Mouse (Mus musculus) cerebellum, adult 8-10 months (tissue): ENCODE measurements around the gene Bhlhe23.
A peak's percentile ranks its signal among the peaks of the same experiment; 100 is the strongest.

Source experiments
- DNase-seq: peaks from one replicate; pipeline ENCODE4 v3.0.0; 2022

Bhlhe23 gene

DNA sequence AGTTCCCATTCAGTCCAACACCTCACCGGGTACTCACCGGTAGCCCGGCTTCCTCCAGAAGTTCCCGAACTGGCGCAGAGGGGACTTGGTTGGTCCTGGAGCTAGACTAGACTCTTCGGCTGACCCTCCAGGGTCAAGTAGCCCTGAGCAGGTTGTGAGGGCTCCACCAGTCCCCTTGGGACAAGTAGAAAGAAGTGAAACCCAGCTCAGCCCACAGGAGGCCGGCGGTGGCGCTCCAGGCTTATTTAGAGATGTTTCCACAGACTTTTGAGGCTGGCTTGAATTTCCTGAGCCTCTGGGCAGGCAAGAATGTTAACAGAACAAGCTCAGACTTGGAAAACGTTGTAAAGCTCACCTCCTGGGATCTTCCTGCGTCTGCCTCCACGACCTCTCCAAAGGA is 1.5 kb downstream of the Bhlhe23 start:
- DNase-seq = no peak

DNA sequence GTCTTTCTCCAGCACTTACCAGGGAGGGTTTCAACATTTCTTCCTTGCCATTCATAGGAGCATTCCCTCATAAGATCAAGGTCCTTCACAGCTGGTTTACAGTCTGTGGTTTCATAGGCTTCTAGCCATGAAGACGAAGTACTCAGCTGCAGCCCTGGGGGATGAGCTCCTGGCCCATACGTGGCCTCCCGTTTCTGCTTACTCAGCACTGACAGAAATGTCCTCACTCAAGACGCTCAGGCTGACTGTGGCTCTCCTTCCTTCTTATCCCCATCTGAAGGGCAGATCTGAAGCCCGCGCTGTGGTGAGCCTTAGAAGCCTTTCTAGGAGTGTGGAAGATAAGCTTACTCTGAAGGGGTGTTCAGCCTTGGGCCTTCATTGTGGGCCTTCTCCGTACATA is 11.0 kb downstream of the Bhlhe23 start:
- DNase-seq = no peak

DNA sequence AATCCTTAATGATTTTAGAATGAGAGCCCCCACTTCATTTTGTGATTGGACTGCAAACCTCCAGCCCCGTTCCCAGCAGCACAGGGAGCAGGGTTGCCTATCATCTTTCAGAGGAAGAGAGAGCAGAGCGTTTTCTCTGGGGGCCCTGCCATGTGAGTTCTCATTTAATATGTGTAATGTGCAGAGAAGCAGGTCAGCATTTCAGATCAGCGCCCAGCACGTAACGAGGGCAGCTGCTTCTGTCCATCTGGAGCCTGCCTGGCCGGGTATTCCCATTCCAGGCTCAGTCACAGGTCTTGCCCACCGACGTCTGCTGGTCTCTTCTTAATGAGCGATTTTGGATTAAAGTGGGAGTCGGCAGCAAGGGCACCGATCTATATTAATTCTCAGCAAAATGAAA is 11.7 kb downstream of the Bhlhe23 start:
- no peak for DNase-seq

DNA sequence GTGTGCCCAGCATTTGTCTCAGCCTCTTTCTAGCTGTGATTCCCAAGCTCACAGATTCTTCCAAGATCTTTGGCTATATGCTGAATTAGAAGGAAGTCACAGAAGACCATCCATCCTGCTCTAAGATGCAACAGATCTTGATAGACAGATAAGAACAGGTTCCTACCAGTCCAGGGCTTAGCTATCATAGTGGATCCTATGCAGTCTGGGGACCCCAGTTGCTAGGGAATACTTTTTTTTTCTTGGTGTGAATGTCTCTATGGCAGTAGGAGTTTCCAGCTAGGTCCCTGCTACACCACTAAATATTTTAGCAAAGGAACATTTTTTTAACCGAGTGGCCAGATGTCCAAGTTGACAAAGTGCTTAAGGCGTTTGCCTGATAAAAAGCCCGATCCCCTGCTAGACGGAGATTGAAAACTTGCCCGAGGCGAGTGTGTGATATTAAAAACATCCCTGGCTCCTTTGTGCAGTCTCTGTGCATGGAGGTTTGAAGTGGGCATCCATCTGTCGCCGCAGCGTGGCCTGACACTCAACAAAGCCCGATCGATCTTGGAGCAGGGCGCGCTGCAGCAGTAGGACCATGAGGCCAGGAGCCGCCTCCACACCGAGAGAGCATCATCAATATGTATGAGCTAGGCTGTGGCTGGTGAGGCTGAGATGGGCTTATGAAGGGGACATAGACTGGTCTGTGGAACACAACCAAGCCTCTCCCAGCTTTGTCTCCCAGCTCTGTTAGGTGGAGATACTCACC is 18.0 kb downstream of the Bhlhe23 start:
- no peak for DNase-seq

DNA sequence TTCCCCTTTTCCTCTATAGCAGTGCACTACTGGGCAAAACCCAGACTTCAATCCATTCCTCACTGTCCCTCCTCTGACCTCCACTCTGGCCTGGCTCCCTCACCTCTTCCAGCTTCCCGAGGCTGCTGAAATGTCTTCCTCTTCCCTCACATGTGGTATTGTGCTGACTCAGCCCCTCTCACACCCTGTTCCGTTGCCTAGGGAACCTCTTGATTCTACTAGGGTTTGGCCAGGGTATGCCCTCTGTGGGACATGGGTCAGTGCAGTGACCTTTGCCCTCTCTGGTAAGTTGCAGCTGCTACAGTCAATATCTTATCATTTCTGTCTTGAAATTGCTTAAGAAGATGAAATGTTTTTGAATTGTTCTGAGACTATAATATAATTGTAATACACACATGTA is 19.9 kb downstream of the Bhlhe23 start:
- no peak for DNase-seq

DNA sequence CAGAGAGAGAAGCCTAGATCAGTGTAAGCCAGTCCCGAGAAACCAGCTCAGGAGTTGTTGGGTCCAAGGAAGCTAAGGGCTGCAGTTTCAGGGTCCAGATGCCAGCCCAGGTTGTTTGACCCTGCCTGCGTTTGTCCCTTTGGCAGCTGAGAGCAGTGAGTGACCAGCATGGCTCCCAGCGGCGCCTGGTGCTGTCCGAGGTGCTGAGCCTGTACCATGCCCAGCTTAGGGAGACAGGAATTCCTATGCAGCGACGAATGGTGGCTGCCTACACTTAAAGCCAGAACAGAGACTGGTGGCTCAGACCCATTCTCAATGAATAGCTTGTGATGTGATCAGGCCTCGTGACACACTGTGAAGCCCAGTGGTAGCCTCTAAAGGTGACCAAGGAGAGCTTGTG is 20.8 kb downstream of the Bhlhe23 start:
- no peak for DNase-seq

DNA sequence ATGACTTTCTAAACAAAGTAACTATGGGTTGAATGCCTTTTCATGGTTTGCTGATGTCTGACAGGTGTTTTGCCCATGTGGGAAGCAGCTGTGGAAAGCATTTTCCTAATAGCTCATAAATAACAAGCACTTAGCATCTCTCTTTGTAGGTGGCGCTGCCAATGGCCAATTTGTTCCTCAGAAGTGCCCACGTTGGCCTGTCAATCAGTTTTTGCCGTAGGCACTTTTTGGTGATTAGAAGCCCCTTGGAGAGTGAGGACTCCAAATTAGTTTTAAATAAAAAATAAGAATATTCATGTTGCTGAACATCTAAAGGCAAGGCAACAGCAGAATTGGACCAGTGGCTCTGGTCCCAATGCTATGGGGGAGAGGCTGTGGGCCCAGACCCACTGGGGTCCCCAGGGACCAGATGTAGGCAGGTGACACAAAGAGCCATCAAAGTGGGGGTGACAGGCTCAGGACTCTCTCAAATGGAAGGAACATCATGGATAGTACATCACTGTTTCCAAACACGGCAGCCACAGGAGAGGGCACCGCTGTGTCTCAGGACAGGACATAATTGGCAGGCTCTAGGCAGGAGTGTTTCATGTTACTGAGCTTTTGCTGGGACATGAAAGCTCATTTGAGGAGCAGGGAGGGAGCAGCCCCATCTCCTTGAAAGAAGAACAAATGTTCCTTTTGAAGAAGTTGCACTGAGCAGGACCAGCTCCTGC is 21.6 kb downstream of the Bhlhe23 start:
- no peak for DNase-seq

DNA sequence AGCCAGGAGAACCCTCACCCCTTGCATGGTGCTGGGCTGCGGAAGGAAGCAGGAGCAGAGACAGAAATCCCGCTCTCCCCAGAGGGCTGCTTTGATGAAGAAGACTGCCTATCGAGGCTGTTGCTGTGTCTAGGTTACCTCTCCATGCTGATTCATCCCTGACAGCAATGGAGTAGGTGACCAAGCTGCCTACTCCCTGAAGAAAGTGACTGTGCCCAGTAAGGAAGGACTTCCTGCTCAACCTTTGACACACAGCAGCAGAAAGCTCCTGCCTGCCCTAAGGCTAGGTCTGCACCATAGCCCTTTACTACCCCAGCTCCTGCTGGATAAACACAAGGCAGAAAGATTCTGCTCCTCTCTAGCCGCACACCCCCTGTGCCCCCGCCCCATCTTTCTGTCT is 27.8 kb downstream of the Bhlhe23 start:
- no peak for DNase-seq

DNA sequence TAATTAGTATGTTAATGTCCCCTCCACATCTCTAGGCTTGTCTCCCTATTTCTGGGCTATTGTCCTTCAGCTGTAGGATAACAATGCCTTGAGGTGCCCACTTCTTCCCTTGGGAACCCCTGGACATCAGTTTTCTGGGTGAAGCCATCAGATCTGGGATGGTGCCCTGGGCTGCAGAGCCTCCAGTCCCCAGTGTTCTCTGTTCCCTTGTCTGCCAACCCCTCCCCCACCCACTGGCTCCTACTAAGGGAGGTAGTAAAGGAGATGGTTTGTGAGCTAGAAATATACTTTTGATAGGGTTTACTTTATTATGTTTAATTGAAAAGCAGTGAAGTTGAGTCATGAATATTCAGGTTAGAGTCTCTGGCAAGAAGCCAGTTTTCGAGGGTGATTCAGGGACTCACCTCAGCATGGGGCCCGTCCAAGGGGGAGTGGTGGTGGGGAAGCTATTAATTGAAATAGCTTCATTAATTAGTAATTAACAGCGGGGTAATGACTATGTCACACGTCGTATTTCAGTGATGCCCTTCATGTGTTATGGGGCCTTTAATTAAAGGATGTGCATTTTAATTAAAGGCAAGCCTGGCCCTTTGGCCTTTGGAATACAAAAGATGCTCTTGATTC is 30.0 kb downstream of the Bhlhe23 start:
- DNase-seq = no peak

DNA sequence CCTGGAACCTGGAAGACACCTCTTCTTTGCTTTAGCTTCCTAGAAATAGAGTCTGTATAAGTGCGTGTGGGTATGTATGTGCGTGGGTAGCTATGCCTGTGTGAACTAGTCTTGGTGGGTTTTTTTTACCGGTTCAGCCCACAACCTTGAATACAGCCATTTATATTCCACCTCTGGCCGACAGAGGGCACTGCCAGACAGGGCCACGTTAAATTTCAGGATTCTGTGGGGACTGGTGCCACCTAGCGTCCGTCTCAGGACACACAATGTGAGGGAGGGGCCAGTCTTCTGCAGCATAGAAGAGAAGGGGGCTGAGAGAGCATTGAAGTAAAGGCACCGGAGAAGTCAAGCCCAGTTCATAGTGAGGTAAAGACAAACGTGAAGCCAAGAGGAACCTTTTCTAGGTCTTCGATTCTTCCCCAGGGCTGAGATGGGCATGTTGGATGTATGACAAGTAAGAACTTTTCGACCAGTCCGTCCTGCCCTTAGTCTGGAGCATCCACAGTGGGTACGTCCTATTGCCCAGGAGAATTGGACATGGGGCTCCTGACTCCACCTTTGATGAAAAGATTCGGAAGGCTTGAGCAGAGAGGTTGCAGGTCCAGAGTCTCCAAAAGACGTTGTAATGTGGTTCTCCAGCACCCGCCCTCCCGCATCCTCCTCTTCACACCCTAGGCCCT is 31.3 kb downstream of the Bhlhe23 start:
- peak; percentile 85 for DNase-seq

DNA sequence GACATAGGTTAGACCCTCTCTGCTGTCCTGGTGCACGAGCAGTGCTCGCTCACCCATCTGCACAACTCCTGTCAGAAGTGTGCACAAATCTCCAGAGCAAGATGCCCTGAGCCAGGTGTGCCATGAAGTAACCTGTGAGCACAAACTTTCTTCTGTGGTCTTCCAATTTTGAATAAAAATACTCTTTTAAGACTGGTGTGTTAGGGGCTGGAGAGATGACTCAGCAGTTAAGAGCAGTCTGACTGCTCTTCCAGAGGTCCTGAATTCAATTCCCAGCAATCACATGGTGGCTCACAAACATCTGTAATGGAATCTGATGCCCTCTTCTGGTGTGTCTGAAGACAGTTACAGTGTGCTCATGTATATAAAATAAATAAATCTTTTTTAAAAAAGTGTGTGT is 33.4 kb downstream of the Bhlhe23 start:
- DNase-seq = no peak

DNA sequence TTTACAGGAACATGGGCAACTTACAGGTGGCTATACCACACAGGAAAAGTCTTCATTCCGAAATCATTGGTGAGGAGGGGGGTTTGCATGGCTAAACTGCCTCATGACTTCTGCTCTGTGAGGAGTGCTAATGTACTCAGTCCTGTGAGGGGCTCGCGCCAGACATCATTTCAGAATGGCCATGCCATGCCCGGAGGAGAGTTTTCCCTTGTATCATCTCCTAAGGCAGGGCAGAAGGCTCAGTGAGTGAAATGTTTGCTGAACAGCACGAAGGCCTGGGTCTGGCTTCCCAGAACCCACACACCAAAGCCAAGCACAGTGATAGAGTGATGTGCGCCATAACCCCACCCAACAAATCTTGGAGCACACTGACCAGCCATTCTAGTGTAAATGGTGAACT is 33.9 kb downstream of the Bhlhe23 start:
- no peak for DNase-seq

DNA sequence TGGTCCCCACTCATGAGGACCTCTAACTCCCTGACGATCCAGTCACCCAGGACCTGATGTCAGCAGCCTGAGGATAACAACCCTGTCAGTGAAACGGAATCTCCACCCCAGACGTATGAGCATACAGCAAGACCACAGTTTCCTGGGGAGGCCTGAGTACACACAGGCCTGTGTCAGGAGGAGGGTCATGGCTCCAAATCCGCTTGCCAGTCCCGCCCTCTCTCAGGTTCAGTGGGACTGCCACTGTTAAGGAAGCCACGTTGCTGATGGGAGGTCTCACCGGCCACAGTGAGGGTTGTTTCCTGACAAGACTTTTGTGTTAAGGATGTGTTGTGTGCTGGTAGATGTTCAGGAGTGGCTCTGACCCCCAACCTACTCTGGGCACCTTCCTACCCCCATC is 35.3 kb downstream of the Bhlhe23 start:
- DNase-seq = no peak

DNA sequence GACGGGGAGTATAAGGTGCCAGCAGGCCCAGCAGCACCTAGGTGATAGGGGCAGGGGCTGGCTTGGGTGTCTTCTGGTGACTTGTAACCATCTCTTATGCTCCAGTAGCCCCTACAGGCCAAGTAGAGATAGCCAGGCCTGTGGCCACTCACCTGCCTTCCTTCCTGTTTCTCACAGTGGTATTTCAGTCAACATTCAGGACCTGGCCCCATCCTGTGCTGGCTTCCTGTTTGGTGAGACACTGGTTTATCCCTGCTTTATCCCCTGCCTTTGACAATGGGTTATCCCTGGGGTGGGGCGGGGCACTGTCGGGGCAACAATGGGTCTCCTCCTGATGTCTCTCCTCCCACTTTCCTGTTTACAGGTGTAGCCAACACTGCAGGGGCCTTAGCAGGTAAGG is 36.4 kb downstream of the Bhlhe23 start:
- DNase-seq = no peak

DNA sequence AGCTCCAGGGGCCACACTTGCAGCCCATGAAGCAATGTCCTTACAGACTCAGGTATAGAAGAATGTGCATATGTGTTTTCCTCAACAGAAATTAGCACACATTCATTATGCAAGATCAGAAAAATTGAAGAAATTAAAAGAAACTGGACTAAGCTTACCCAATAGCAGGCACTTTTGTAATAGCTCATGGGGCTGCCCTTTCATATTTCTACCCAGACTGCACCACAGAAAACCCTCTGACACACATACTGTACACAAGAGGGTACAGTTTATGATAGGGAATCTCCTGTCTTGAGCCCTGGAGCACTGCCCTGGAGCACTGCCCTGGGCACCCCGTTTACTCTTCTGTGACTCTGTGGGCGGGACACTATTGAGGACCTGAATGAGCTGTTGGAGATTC is 38.7 kb downstream of the Bhlhe23 start:
- DNase-seq = no peak

DNA sequence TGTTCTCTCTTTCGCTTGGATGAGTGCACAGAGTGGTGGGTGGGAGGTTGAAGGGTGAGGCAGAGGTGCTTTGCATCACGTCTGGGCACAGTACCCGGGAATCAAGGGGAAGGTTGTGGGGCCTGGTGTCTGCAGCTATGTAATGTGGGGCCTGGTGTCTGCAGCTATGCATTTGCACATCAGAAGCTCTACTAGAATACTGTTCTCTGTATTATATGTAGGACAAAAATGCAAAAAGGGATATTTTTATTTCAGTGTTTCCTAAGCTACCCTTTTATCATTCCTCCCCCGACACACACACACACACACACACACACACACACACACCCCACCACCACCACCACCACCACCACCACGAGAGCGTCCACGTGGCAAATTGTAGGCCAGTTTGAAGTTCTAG is 41.5 kb downstream of the Bhlhe23 start:
- no peak for DNase-seq

DNA sequence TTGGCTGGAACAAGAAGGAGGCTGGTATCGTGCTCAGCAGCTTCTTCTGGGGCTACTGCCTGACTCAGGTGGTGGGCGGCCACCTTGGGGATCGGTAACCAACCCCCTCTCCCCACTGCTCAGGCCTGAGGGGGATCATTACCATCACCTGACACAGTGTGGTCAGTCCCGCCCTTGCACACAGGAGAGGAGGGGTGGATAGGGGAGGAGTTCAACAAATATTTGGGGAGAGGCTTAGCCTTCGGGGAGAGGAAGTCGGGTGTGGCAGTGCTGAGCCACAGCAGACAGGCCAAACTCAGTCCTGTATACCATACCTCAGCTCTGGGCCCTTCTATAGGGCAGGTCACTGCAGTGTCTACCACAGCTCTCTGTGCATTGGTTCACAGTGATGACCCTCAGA is 44.7 kb downstream of the Bhlhe23 start:
- no peak for DNase-seq

DNA sequence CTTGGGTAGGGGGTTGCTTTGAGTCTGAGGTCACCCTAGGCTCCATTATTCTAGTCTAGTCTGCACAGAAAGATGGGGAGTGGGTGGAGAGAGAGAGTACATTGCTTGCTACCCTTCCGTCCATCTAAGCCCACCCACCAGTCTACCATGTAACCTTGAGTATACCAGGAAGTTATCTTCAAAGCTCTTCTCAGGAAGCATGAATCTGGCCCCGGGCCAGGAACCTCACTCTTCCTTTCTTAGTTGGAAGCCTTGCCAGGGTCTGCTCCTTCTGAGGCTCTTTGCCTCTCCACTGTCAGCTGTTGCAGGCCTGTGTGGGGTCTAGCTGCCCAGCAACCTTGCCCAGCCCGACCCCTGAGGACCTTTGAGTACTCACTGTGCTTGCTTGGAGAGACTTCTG is 45.7 kb downstream of the Bhlhe23 start:
- no peak for DNase-seq

DNA sequence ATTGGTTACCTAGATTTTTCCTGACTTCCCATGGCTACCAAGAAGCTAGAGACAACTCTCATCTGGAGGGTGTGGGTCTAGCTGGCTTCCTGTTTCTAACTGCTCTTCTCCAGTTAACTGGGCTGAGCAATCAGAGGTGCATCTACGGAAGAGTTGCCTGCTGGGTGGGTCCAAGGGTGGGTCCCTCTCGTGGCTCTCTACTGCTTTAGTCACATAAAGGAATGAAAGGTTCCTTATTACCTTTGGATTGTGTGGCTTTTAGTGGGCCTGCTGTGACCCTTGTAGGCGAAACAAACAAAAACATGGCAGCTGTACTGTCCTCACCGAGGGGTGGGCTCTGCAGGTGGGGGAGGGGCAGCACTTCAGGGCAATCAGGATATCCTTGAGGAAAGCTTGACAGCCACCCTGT is 49.1 kb downstream of the Bhlhe23 start:
- DNase-seq = no peak

DNA sequence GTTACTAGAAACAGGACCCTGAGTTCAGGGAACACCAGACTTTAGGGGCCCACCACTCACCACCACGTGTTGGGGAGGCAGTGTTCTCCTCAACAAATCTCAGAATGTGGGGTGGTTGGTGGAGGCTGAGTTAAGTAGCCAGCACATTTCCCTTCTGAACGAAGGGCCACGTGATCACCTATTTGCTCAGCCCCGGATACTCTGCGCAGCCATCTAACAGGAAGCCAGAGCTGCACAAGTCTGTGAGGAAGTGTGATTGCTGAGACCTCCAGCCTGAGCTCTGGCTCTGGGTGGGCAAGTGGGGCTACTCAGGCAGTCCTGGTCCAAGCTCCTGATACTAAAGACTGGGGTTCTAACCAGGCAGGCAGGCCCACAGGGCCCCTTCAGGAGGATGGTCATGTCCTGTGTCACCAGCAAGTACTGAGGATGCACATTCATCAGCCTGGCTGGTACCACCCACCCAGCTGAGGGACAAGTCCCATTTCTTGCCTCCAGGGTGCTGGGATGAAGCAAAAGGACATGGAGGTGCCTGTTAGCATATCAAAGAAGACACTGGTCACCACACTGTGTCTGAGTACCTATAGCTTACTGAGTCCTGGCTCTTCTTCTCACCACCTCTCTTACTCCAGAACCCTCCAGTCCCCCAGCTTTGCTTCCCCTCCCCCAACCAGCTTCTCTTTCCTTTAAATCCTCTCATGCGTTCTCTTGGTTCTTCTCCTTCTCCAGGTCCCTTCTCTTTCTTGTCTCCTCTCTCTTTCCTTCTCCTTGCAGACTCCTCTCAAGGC is 49.9 kb downstream of the Bhlhe23 start:
- DNase-seq = no peak

DNA sequence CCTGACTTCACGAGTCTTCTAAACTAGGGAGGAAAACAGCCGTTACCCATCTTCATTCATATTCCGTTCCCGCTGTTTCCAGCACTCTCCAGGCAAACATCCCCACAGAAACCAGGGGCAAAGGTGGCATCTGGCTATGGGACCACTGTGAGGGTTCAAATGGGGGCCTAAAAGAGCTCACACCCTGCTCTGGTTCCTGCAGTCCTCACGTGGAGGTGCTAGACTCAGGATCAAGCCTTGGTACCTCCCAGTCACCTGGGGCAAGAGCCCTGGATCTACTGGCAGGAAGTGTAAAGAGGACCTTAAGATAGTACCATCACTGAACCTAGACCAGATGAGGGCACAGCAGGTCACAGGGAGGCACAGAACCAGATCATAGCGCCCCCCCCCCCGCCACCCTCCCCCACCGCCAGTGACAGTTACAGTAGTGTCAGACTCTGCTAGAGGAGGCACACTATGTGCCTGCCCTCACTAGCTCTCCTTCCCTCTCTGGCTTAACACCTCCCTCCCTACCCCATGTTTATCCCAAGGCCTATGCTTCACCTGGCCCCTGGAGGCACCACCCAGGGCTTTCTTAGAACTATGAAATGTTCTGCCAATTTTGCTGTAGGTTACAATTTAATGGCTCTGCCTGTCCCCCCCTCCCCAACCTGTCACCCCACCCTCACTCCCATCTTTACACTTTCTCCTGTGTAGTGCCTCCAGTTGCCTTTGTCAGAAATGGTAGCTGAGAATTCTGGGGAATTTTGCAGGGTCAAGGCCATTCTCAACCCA is 50.7 kb downstream of the Bhlhe23 start:
- DNase-seq = no peak

DNA sequence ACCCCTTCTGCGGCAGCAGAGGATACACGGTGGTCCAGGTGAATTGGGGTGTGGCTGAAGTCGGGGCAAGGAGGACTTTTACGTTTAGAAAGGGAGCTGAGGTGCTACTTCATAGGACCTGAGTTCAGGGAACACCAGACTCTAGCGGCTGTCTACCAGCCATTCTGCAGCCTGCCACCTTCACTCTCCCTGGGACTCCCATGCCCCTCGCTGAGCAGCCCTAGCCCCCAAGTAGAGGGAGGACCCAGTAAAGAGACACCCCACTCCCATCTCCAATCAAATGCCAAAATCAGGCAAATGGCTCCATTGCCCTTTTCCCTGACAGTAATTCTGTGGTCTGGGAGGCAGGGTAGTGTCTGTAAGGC is 51.3 kb downstream of the Bhlhe23 start:
- DNase-seq = no peak
